Mouse (Mus musculus): ENCODE measurements at regions not wholly inside any gene's neighbourhood (a gene's known extent, or its start where the extent isn't known, plus 50 kb on each side); places are given as distances from the start of the nearest gene placed in this dataset.

GRCm38 (mm10) chr14:87219975-87220374 lies 78.9 kb upstream of the Diaph3 start:
- no peak for TF ChIP-seq CTCF (IDR thresholded peaks at IDR 0.05; ENCODE audit: low read depth, low read length)
- TF ChIP-seq TAL1 (conservative IDR thresholded peaks at IDR 0.05; ENCODE audit: low read depth, low read length) = no peak
- no peak for TF ChIP-seq GATA1 (IDR thresholded peaks at IDR 0.05; ENCODE audit: borderline replicate concordance, low read length)
- no peak for TF ChIP-seq POLR2AphosphoS5 (IDR thresholded peaks at IDR 0.05; ENCODE audit: insufficient replicate concordance, low read depth, low read length)
